Mouse (Mus musculus): ENCODE measurements around the gene Hoxa4.

GRCm38 (mm10) chr6:52223939-52224760 is 32.6 kb upstream of the Hoxa4 start:
- no peak for TF ChIP-seq GATA1 (IDR thresholded peaks at IDR 0.05; ENCODE audit: borderline replicate concordance, low read length)
- no peak for TF ChIP-seq FLI1 (IDR thresholded peaks at IDR 0.05; ENCODE audit: low read length)
